Mouse (Mus musculus): ENCODE measurements at regions not wholly inside any gene's neighbourhood (a gene's known extent, or its start where the extent isn't known, plus 50 kb on each side); places are given as distances from the start of the nearest gene placed in this dataset.

DNA sequence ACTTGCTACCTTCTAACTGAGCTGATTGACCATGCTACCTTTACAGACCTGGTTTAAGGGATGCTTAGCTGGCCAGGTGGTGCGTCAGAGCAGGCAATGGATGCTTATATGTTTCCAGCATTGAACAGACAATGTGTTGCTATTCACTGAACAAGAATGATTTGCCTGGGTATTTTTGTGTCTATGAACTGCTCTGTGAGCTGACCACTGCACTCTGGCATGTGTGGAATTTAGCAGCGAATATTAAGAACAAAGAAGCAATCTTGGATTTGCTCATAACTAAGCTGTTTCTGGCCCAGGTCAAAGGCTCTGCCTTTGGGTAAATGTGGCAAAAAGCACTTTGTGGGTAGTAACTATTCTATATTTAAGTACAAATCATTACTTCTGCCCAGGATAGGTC, 58.3 kb upstream of the Ccdc39 start:
- 64% methylated on average over 2 of the region's 2 CpGs for WGBS
- H3K4me2 ChIP-seq (replicated peaks; ENCODE audit: low read depth, low read length) = no peak overlapping the region
- no peaks in the 10 kb centered on the region for H3K27me3 ChIP-seq (ENCODE audit: control insufficient read depth, insufficient read depth, low read length)
- H3K36me3 ChIP-seq (ENCODE audit: control insufficient read depth, insufficient read depth, low read length) = no peaks in the 10 kb centered on the region
- H3K4me1 ChIP-seq (ENCODE audit: control insufficient read depth, insufficient read depth, low read length) = peaks cover 5% of the 10 kb centered on the region
- H3K9ac ChIP-seq (replicated peaks; ENCODE audit: low read depth, low read length) = no peak overlapping the region
- no peak overlapping the region for H3K4me3 ChIP-seq (ENCODE audit: low read depth, low read length)
- no peak overlapping the region for H3K27ac ChIP-seq (ENCODE audit: low read length)
- no peak for ATAC-seq (ENCODE audit: insufficient number of reproducible peaks, insufficient read depth, low FRiP score, low read depth)
- H3K9me3 ChIP-seq (ENCODE audit: control insufficient read depth, low read depth, low read length) = no peaks in the 10 kb centered on the region

DNA sequence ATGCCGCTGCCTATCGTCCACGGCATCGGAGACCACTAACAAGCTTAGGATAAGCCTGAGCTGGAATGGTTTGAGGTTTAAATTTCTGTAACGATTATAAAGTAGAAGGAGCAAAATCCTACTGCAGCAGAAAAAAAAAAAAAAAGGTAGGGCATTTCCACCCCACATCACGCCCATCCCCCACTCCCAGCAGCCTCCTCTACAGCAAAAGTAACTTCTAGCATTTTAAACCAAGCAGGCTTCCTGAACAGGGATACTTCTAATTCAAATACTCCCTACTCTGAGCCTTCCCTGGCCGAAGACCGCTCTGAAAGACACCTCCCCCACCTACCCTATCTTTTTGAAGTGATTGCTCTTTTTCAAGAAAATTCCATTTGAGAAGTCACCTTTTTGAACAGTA, 59.2 kb upstream of the Ccdc39 start:
- Histone ChIP-seq H3K4me3 (ENCODE audit: low read depth, low read length) (no peak overlapping the region), H3K27me3 (ENCODE audit: control insufficient read depth, insufficient read depth, low read length) (no peaks in the 10 kb centered on the region), H3K9me3 (ENCODE audit: control insufficient read depth, low read depth, low read length) (no peaks in the 10 kb centered on the region), H3K4me2 (replicated peaks; ENCODE audit: low read depth, low read length) (no peak overlapping the region), H3K27ac (ENCODE audit: low read length) (no peak overlapping the region), H3K36me3 (ENCODE audit: control insufficient read depth, insufficient read depth, low read length) (no peaks in the 10 kb centered on the region), H3K4me1 (ENCODE audit: control insufficient read depth, insufficient read depth, low read length) (peaks cover 5% of the 10 kb centered on the region), H3K9ac (replicated peaks; ENCODE audit: low read depth, low read length) (no peak overlapping the region)
- WGBS = 70% methylated on average over 8 of the region's 8 CpGs
- no peak for ATAC-seq (ENCODE audit: insufficient number of reproducible peaks, insufficient read depth, low FRiP score, low read depth)

DNA sequence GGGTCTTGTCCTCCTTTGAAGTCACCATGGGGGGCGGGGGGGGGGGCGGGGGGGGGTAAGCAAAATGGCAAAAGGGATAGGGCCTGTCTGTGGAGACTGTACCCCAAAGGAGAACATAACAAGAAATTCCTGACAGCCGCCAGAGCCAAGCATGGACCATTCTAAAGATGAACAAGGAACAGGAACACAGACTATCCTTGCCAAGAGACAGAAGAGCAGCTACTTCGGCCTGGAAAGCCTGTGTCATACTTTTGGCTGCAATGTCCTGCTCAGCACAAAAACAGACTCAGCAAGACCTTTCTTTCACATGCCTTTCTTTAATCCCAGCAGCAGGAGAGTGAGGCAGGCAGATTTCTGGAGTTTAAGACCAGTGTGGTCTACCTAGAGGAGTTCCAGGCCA, 59.7 kb upstream of the Ccdc39 start:
- Histone ChIP-seq H3K4me3 (ENCODE audit: low read depth, low read length) (no peak overlapping the region), H3K4me1 (ENCODE audit: control insufficient read depth, insufficient read depth, low read length) (peaks cover 5% of the 10 kb centered on the region), H3K9me3 (ENCODE audit: control insufficient read depth, low read depth, low read length) (no peaks in the 10 kb centered on the region), H3K4me2 (replicated peaks; ENCODE audit: low read depth, low read length) (no peak overlapping the region), H3K36me3 (ENCODE audit: control insufficient read depth, insufficient read depth, low read length) (no peaks in the 10 kb centered on the region), H3K27ac (ENCODE audit: low read length) (no peak overlapping the region), H3K9ac (replicated peaks; ENCODE audit: low read depth, low read length) (no peak overlapping the region), H3K27me3 (ENCODE audit: control insufficient read depth, insufficient read depth, low read length) (no peaks in the 10 kb centered on the region)
- no peak for ATAC-seq (ENCODE audit: insufficient number of reproducible peaks, insufficient read depth, low FRiP score, low read depth)
- 56% methylated on average over 4 of the region's 4 CpGs for WGBS

DNA sequence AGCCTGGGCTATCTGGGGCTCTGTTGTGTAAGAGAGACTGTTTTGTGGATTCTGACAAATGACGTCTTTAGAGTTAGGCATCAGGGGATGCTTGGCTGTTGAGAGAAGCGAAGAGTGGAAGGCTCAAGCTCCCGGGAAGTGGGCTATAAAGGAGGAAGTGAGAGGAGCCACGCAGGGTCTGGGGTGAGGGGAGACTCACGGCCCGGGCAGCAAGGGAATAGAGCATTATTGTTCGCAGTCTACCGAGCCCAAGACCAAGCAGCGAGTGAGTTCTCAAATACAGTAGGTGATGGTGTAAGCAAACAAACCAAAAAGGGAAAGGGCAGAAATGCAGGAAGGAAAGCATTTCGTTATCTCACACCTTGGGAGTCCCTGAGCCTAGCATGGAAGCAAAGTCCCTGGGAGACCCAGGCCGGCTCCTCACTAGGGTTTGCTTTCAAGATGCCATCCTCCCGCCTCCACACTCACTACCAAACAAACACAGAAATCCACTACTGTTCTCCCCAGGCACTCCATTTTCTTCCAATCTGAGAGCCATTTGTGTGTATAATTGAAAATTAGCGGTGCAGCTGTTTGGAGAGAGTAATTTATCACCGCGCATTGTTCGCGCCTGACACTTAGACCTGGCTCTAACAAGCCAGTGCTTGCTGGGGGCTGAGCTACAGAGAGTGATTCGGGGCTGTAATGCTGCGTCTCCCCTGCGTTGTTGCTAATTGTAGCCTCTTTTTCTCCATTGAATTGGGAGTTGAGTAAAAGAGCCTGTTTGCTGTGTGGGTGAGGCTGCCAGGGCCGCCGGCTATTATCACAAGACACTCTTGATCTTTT, 61.0 kb upstream of the Ccdc39 start:
- H3K9ac ChIP-seq (replicated peaks; ENCODE audit: low read depth, low read length) = no peak overlapping the region
- 40% methylated on average over 22 of the region's 22 CpGs for WGBS
- peak; percentile 59; the same call in 1 of the 2 replicates for ATAC-seq (ENCODE audit: insufficient number of reproducible peaks, insufficient read depth, low FRiP score, low read depth)
- H3K4me2 ChIP-seq (replicated peaks; ENCODE audit: low read depth, low read length) = peak overlapping the region; percentile 28
- no peaks in the 10 kb centered on the region for H3K27me3 ChIP-seq (ENCODE audit: control insufficient read depth, insufficient read depth, low read length)
- H3K9me3 ChIP-seq (ENCODE audit: control insufficient read depth, low read depth, low read length) = no peaks in the 10 kb centered on the region
- H3K4me3 ChIP-seq (ENCODE audit: low read depth, low read length) = no peak overlapping the region
- no peaks in the 10 kb centered on the region for H3K36me3 ChIP-seq (ENCODE audit: control insufficient read depth, insufficient read depth, low read length)
- peak overlapping the region; percentile 48; the same call in 1 of the 2 replicates for H3K27ac ChIP-seq (ENCODE audit: low read length)
- peaks cover 5% of the 10 kb centered on the region for H3K4me1 ChIP-seq (ENCODE audit: control insufficient read depth, insufficient read depth, low read length)

DNA sequence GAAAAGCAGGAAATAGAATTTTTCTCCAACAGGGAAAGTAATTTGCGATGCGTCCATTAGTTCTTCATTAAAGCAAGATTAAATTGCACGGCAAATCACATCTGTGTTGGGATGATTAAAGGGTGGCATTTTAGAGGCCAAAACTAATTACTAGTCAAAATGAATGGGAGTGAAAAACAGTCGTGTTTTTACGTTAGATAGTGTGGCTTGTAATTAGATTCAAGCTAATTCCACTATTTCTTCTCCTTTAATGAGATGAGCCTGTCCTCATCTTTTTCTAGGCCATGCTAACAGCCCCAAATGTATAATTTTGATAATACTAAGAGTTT, 61.5 kb upstream of the Ccdc39 start:
- H3K4me1 ChIP-seq (ENCODE audit: control insufficient read depth, insufficient read depth, low read length) = peaks cover 5% of the 10 kb centered on the region
- no peaks in the 10 kb centered on the region for H3K27me3 ChIP-seq (ENCODE audit: control insufficient read depth, insufficient read depth, low read length)
- no peak overlapping the region for H3K4me3 ChIP-seq (ENCODE audit: low read depth, low read length)
- no peak for ATAC-seq (ENCODE audit: insufficient number of reproducible peaks, insufficient read depth, low FRiP score, low read depth)
- H3K9me3 ChIP-seq (ENCODE audit: control insufficient read depth, low read depth, low read length) = no peaks in the 10 kb centered on the region
- no peak overlapping the region for H3K4me2 ChIP-seq (replicated peaks; ENCODE audit: low read depth, low read length)
- no peak overlapping the region for H3K27ac ChIP-seq (ENCODE audit: low read length)
- H3K36me3 ChIP-seq (ENCODE audit: control insufficient read depth, insufficient read depth, low read length) = no peaks in the 10 kb centered on the region
- no peak overlapping the region for H3K9ac ChIP-seq (replicated peaks; ENCODE audit: low read depth, low read length)
- 61% methylated on average over 5 of the region's 5 CpGs for WGBS

DNA sequence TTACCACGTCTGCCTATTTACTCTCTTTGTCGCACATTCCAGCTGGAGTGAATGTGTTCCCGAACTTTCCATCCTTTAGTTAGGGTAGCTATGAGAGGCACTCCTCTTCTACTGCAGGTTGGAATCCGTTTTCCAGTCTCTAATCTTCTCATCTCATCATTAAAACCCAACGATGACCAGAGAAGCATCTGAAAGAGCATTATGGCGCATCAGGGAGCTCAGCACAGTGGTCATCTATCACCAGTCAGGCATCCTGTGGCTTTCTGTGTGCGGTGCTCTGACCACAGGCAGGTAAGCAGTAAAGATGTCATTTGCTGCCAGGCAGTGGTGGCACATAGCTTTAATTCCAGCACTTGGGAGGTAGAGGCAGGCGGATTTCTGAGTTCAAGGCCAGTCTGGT, 63.0 kb upstream of the Ccdc39 start:
- Histone ChIP-seq H3K36me3 (ENCODE audit: control insufficient read depth, insufficient read depth, low read length) (no peaks in the 10 kb centered on the region), H3K9ac (replicated peaks; ENCODE audit: low read depth, low read length) (no peak overlapping the region), H3K4me2 (replicated peaks; ENCODE audit: low read depth, low read length) (no peak overlapping the region), H3K27ac (ENCODE audit: low read length) (no peak overlapping the region), H3K4me1 (ENCODE audit: control insufficient read depth, insufficient read depth, low read length) (peaks cover 5% of the 10 kb centered on the region), H3K27me3 (ENCODE audit: control insufficient read depth, insufficient read depth, low read length) (no peaks in the 10 kb centered on the region), H3K4me3 (ENCODE audit: low read depth, low read length) (no peak overlapping the region), H3K9me3 (ENCODE audit: control insufficient read depth, low read depth, low read length) (no peaks in the 10 kb centered on the region)
- ATAC-seq (ENCODE audit: insufficient number of reproducible peaks, insufficient read depth, low FRiP score, low read depth) = no peak
- WGBS = 86% methylated on average over 8 of the region's 8 CpGs

DNA sequence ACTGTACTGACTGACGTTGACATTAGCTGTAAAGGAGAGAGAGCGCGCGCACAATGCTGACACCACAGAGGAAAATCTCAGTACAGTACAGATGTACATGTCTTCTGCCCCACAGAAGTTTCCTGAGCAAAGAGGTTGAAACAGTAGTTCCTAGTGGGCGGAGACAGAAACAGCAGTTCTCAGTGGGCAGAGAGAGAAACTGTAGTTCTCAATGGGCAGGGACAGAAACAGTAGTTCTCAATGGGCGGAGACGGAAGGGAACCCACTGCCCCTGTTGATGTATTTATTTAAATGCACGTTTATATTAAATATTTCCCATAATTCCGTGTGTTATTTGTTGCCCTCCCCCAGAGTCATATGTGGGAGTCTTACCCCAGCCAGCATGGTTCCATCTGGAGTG, 67.4 kb upstream of the Ccdc39 start:
- no peak for ATAC-seq (ENCODE audit: insufficient number of reproducible peaks, insufficient read depth, low FRiP score, low read depth)
- no peaks in the 10 kb centered on the region for H3K36me3 ChIP-seq (ENCODE audit: control insufficient read depth, insufficient read depth, low read length)
- no peaks in the 10 kb centered on the region for H3K27me3 ChIP-seq (ENCODE audit: control insufficient read depth, insufficient read depth, low read length)
- H3K4me1 ChIP-seq (ENCODE audit: control insufficient read depth, insufficient read depth, low read length) = no peaks in the 10 kb centered on the region
- 83% methylated on average over 9 of the region's 9 CpGs for WGBS
- H3K27ac ChIP-seq (ENCODE audit: low read length) = no peak overlapping the region
- peaks cover 3% of the 10 kb centered on the region; the same call in 1 of the 2 replicates for H3K9me3 ChIP-seq (ENCODE audit: control insufficient read depth, low read depth, low read length)
- no peak overlapping the region for H3K4me3 ChIP-seq (ENCODE audit: low read depth, low read length)
- H3K4me2 ChIP-seq (replicated peaks; ENCODE audit: low read depth, low read length) = no peak overlapping the region
- H3K9ac ChIP-seq (replicated peaks; ENCODE audit: low read depth, low read length) = no peak overlapping the region

DNA sequence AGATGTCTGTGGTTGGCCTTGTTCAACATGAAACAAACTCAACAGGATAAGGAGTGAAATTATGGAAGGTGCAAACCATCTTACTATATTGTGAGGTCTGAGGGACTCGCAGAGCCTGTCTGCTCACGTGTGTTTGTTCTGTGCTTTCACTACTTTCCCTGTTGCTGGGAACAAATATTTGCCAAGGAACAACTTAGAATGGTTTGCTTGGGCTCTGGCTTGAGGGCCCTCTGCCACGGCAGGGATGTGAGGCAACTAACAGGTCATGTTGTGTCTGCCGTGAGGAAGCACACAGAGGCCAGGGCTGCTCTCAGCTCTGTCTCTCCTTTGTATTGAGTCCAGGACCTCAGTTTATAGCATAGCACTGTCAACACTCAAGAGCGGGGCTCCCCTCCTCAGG, 69.4 kb upstream of the Ccdc39 start:
- no peaks in the 10 kb centered on the region for H3K4me1 ChIP-seq (ENCODE audit: control insufficient read depth, insufficient read depth, low read length)
- H3K36me3 ChIP-seq (ENCODE audit: control insufficient read depth, insufficient read depth, low read length) = no peaks in the 10 kb centered on the region
- H3K4me3 ChIP-seq (ENCODE audit: low read depth, low read length) = no peak overlapping the region
- peak overlapping the region; percentile 33; the same call in 1 of the 2 replicates for H3K27ac ChIP-seq (ENCODE audit: low read length)
- H3K4me2 ChIP-seq (replicated peaks; ENCODE audit: low read depth, low read length) = no peak overlapping the region
- peaks cover 3% of the 10 kb centered on the region; the same call in 1 of the 2 replicates for H3K9me3 ChIP-seq (ENCODE audit: control insufficient read depth, low read depth, low read length)
- ATAC-seq (ENCODE audit: insufficient number of reproducible peaks, insufficient read depth, low FRiP score, low read depth) = peak; percentile 63; the same call in 1 of the 2 replicates
- H3K9ac ChIP-seq (replicated peaks; ENCODE audit: low read depth, low read length) = no peak overlapping the region
- 67% methylated on average over 5 of the region's 5 CpGs for WGBS
- no peaks in the 10 kb centered on the region for H3K27me3 ChIP-seq (ENCODE audit: control insufficient read depth, insufficient read depth, low read length)

DNA sequence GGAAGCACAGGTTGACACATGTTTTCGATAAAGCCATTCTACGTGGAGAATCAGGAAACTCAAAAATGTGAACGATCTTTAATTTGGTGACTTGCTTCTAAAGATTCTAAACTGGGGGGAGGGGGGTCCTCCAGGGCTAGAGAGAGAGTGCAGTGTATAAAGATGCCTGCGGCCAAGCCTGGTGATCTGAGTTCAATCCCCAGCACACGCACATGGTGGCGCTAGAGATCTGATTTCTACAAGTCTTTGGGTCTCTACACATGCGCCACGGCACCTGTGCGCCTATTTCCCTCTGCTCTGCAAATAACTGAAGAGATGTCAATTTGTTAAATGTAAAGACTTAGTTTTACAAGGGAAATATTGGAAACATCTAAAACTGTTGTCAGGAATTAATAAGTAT, 70.3 kb upstream of the Ccdc39 start:
- peaks cover 3% of the 10 kb centered on the region; the same call in 1 of the 2 replicates for H3K9me3 ChIP-seq (ENCODE audit: control insufficient read depth, low read depth, low read length)
- no peak overlapping the region for H3K27ac ChIP-seq (ENCODE audit: low read length)
- ATAC-seq (ENCODE audit: insufficient number of reproducible peaks, insufficient read depth, low FRiP score, low read depth) = no peak
- 56% methylated on average over 9 of the region's 9 CpGs for WGBS
- H3K27me3 ChIP-seq (ENCODE audit: control insufficient read depth, insufficient read depth, low read length) = no peaks in the 10 kb centered on the region
- no peak overlapping the region for H3K4me2 ChIP-seq (replicated peaks; ENCODE audit: low read depth, low read length)
- no peaks in the 10 kb centered on the region for H3K36me3 ChIP-seq (ENCODE audit: control insufficient read depth, insufficient read depth, low read length)
- no peaks in the 10 kb centered on the region for H3K4me1 ChIP-seq (ENCODE audit: control insufficient read depth, insufficient read depth, low read length)
- no peak overlapping the region for H3K9ac ChIP-seq (replicated peaks; ENCODE audit: low read depth, low read length)
- H3K4me3 ChIP-seq (ENCODE audit: low read depth, low read length) = no peak overlapping the region

Data from stomach, embryonic 14.5 days (tissue).